Mouse (Mus musculus): ENCODE data around the gene Galnt10. TPM values are rescaled to one million over a fixed set of nuclear protein-coding genes. Genes with fewer than 3 reads are reported as not detected.

Galnt10 gene
- total RNA-seq, 2 experiments from 2014 or later: 5.9 to 7.4 TPM

GRCm38 (mm10) chr11:57760509-57761058, 115.3 kb downstream of the Galnt10 start:
- Histone ChIP-seq H3K27ac (no peak overlapping the region), H3K4me3 (no peak overlapping the region)
- no peak for TF ChIP-seq CTCF (IDR thresholded peaks at IDR 0.05)
- no peak for DNase-seq (ENCODE audit: extremely low spot score in 1 of 2, low spot score in 2 of 2)
- intact Hi-C loops (cut with DNase I): no loop called here

- TF ChIP-seq CTCF (IDR thresholded peaks at IDR 0.05): no peak
- intact Hi-C loops (cut with DNase I): no loop called here
- no peak for DNase-seq (ENCODE audit: extremely low spot score in 1 of 2, low spot score in 2 of 2)
- Histone ChIP-seq H3K4me3 (no peak overlapping the region), H3K27ac (no peak overlapping the region)
Measured at GRCm38 (mm10) chr11:57761347-57761746, 116.1 kb downstream of the Galnt10 start.

- no peak overlapping the region for H3K27ac ChIP-seq
- no peak overlapping the region for H3K4me3 ChIP-seq
- intact Hi-C loops (cut with DNase I): no loop called here
- no peak for DNase-seq (ENCODE audit: extremely low spot score in 1 of 2, low spot score in 2 of 2)
- peak; percentile 18; the same call in 1 of the 2 replicates for TF ChIP-seq CTCF (IDR thresholded peaks at IDR 0.05)
Measured at GRCm38 (mm10) chr11:57764124-57764523, 118.9 kb downstream of the Galnt10 start.

GRCm38 (mm10) chr11:57766617-57767016, 121.4 kb downstream of the Galnt10 start:
- intact Hi-C loops (cut with DNase I): no loop called here
- no peak overlapping the region for H3K27ac ChIP-seq
- TF ChIP-seq CTCF (IDR thresholded peaks at IDR 0.05): no peak
- no peak overlapping the region for H3K4me3 ChIP-seq
- no peak for DNase-seq (ENCODE audit: extremely low spot score in 1 of 2, low spot score in 2 of 2)

GRCm38 (mm10) chr11:57767171-57767570, 121.9 kb downstream of the Galnt10 start:
- no peak overlapping the region for H3K4me3 ChIP-seq
- TF ChIP-seq CTCF (IDR thresholded peaks at IDR 0.05): no peak
- no peak for DNase-seq (ENCODE audit: extremely low spot score in 1 of 2, low spot score in 2 of 2)
- H3K27ac ChIP-seq: no peak overlapping the region
- intact Hi-C loops (cut with DNase I): no loop called here

GRCm38 (mm10) chr11:57770776-57771175, 125.5 kb downstream of the Galnt10 start:
- intact Hi-C loops (cut with DNase I): loop anchor here (10.0 kb wide), 1 partner anchor 126 kb away; the partner anchor contains the start of gene Galnt10

GRCm38 (mm10) chr11:57771676-57772075, 126.4 kb downstream of the Galnt10 start:
- intact Hi-C loops (cut with DNase I): loop anchor here (10.0 kb wide), 1 partner anchor 127 kb away; the partner anchor contains the start of gene Galnt10

More at GRCm38 (mm10) chr11:57770776-57771175, 125.5 kb downstream of the Galnt10 start:
- no peak for DNase-seq (ENCODE audit: extremely low spot score in 1 of 2, low spot score in 2 of 2)
- Histone ChIP-seq H3K27ac (no peak overlapping the region), H3K4me3 (no peak overlapping the region)
- TF ChIP-seq CTCF (IDR thresholded peaks at IDR 0.05): no peak

GRCm38 (mm10) chr11:57773479-57773878, 128.2 kb downstream of the Galnt10 start:
- intact Hi-C loops (cut with DNase I): loop anchor here (10.0 kb wide), 1 partner anchor 129 kb away; the partner anchor contains the start of gene Galnt10

More at GRCm38 (mm10) chr11:57771676-57772075, 126.4 kb downstream of the Galnt10 start:
- TF ChIP-seq CTCF (IDR thresholded peaks at IDR 0.05): no peak
- Histone ChIP-seq H3K27ac (no peak overlapping the region), H3K4me3 (no peak overlapping the region)
- DNase-seq (ENCODE audit: extremely low spot score in 1 of 2, low spot score in 2 of 2): no peak

GRCm38 (mm10) chr11:57773936-57774335, 128.7 kb downstream of the Galnt10 start:
- TF ChIP-seq CTCF (IDR thresholded peaks at IDR 0.05): no peak
- Histone ChIP-seq H3K27ac (no peak overlapping the region), H3K4me3 (no peak overlapping the region)
- no peak for DNase-seq (ENCODE audit: extremely low spot score in 1 of 2, low spot score in 2 of 2)
- intact Hi-C loops (cut with DNase I): loop anchor here (10.0 kb wide), 1 partner anchor 129 kb away; the partner anchor contains the start of gene Galnt10

More at GRCm38 (mm10) chr11:57773479-57773878, 128.2 kb downstream of the Galnt10 start:
- no peak for TF ChIP-seq CTCF (IDR thresholded peaks at IDR 0.05)
- no peak for DNase-seq (ENCODE audit: extremely low spot score in 1 of 2, low spot score in 2 of 2)
- no peak overlapping the region for H3K27ac ChIP-seq
- no peak overlapping the region for H3K4me3 ChIP-seq

GRCm38 (mm10) chr11:57775868-57776267, 130.6 kb downstream of the Galnt10 start:
- no peak for DNase-seq (ENCODE audit: extremely low spot score in 1 of 2, low spot score in 2 of 2)
- TF ChIP-seq CTCF (IDR thresholded peaks at IDR 0.05): no peak
- H3K27ac ChIP-seq: no peak overlapping the region
- no peak overlapping the region for H3K4me3 ChIP-seq
- intact Hi-C loops (cut with DNase I): loop anchor here (10.0 kb wide), 1 partner anchor 131 kb away; the partner anchor contains the start of gene Galnt10

GRCm38 (mm10) chr11:57776546-57776945, 131.3 kb downstream of the Galnt10 start:
- Histone ChIP-seq H3K27ac (no peak overlapping the region), H3K4me3 (no peak overlapping the region)
- no peak for TF ChIP-seq CTCF (IDR thresholded peaks at IDR 0.05)
- intact Hi-C loops (cut with DNase I): loop anchor here (10.0 kb wide), 1 partner anchor 132 kb away; the partner anchor contains the start of gene Galnt10
- no peak for DNase-seq (ENCODE audit: extremely low spot score in 1 of 2, low spot score in 2 of 2)

- TF ChIP-seq CTCF (IDR thresholded peaks at IDR 0.05): peak; percentile 93
- Histone ChIP-seq H3K4me3 (no peak overlapping the region), H3K27ac (no peak overlapping the region)
- intact Hi-C loops (cut with DNase I): loop anchor here (1.0 to 10.0 kb wide), 4 partner anchors 134 to 304 kb away; partner anchors contain the start of gene Galnt10
- peak; percentile 44 to 55 for DNase-seq (ENCODE audit: extremely low spot score in 1 of 2, low spot score in 2 of 2)
Measured at GRCm38 (mm10) chr11:57778349-57778748, 133.1 kb downstream of the Galnt10 start.

Measured in left cerebral cortex, adult 2 months (tissue).